Mouse (Mus musculus): Measurements from ENCODE around the gene Trib3.

The Trib3 gene

GRCm38 (mm10) chr2:152343329-152344213 is at the start of gene Trib3:
Gene Trib3, minus strand, starts transcription at chr2:152344032.
- DNase-seq: peak; percentile 69 to 88

- DNase-seq: no peak
These were observed 49.6 kb upstream of the Trib3 start for GRCm38 (mm10) chr2:152393225-152394017.

GRCm38 (mm10) chr2:152392786-152393185 is 49.0 kb upstream of the Trib3 start:
- peak; percentile 53 to 58 for DNase-seq

GRCm38 (mm10) chr2:152384191-152384590 is 40.4 kb upstream of the Trib3 start:
- no peak for DNase-seq

GRCm38 (mm10) chr2:152376345-152376741 is 32.5 kb upstream of the Trib3 start, which contains the start of gene Nrsn2:
Gene Nrsn2, minus strand, starts transcription at chr2:152376638.
- DNase-seq: no peak

GRCm38 (mm10) chr2:152375652-152376344 is 32.0 kb upstream of the Trib3 start:
- DNase-seq: no peak

- no peak for DNase-seq
These were observed 29.7 kb upstream of the Trib3 start for GRCm38 (mm10) chr2:152373547-152373946.

- DNase-seq: no peak
These were observed 28.8 kb upstream of the Trib3 start for GRCm38 (mm10) chr2:152372661-152373060.

GRCm38 (mm10) chr2:152372104-152372503 is 28.3 kb upstream of the Trib3 start:
- DNase-seq: no peak

GRCm38 (mm10) chr2:152368532-152369140 is 24.8 kb upstream of the Trib3 start:
- peak; percentile 39 to 76 for DNase-seq

GRCm38 (mm10) chr2:152367917-152368316 is 24.1 kb upstream of the Trib3 start:
- DNase-seq: no peak

- peak; percentile 90 to 94 for DNase-seq
These were observed 19.7 kb upstream of the Trib3 start for GRCm38 (mm10) chr2:152363245-152364147.

GRCm38 (mm10) chr2:152361193-152361592 is 17.4 kb upstream of the Trib3 start:
- DNase-seq: no peak

- DNase-seq: peak; percentile 78 to 85
These were observed 16.5 kb upstream of the Trib3 start for GRCm38 (mm10) chr2:152360271-152360775.

GRCm38 (mm10) chr2:152359616-152360015 is 15.8 kb upstream of the Trib3 start:
- peak; percentile 62 to 63 for DNase-seq

- DNase-seq: peak in 1 of 2 experiments; percentile 32
These were observed 15.1 kb upstream of the Trib3 start for GRCm38 (mm10) chr2:152358977-152359376.

- no peak for DNase-seq
These were observed 13.4 kb upstream of the Trib3 start for GRCm38 (mm10) chr2:152357254-152357653.

- peak; percentile 79 to 84 for DNase-seq
These were observed 6.2 kb upstream of the Trib3 start for GRCm38 (mm10) chr2:152349842-152350540.

- no peak for DNase-seq
These were observed 5.4 kb upstream of the Trib3 start for GRCm38 (mm10) chr2:152349205-152349604.

- DNase-seq: no peak
These were observed 3.9 kb upstream of the Trib3 start for GRCm38 (mm10) chr2:152347722-152348121.
